Mouse (Mus musculus): ENCODE measurements around the gene Lrrc43. TPM values are rescaled to one million over a fixed set of nuclear protein-coding genes. Genes with fewer than 3 reads are reported as not detected.
"Not testable (repeated sequence)": the region's sequence is repeated elsewhere in the genome, so short reads cannot be mapped to it uniquely, and the experiment has no call there.

Lrrc43 gene
- total RNA-seq (2021), result not detected in 2 replicates
- long read RNA-seq, experiment 1, result 0 reads
- long read RNA-seq, experiment 2, result 0 reads

DNA sequence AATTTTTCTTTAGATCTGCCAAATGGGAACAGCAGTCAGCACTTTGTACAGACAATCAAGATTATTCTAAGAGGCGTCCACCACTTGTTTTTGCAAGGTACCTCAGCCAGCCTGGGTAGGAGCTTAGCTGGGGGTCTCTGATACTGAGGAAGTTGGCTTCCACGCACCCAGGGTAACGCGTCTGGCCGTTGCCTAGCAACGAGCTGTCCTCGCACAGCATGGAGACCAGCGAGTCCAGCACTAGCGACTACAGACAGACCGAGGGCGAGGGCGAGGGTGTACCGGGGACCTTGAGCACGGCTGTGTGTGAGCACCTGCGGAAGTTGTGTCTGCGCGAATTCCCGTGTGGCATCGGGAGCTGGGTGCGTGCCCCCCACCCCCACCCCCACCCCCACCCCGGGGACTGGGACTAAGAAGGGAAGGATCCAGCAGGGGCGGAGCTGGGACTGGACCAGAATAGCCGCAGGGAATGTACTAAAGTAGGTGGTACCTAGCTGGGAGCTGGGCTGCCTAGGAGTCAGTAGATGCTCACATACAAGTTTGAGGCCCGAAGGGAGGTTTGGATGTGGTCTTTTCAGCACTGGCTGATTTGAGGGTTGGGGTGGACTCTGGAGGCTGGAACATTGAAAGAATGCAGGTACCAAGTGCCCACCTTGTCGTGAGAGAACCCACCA, at the start of gene Lrrc43, which contains the start of gene Il31:
Gene Lrrc43 (plus strand): TSS at position 194 of the 674 bp plus-strand sequence.
Gene Il31 (minus strand): TSS at position 378 of the 674 bp plus-strand sequence.
- peak; percentile 19 for DNase-seq

GRCm38 (mm10) chr5:123439312-123439711, 49.8 kb upstream of the Lrrc43 start:
- no peak for DNase-seq

DNA sequence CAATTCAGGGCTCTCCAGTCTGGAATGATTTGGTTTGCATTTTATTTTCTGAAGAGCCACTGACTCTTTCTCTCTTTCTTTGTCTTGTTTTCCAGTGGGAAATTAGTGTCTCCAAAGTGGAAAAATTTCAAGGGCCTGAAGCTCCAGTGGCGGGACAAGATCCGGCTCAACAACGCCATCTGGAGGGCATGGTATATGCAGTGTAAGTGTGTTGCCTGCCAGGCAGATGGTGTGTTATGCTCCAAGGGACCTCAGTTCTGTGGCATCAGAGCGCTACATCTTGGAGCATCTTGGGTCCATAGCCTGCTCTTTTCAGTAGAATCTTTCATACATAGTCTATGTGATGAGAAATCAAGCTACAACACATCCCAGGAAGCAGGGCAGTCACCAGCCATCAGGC, 49.2 kb upstream of the Lrrc43 start:
- peak; percentile 72 for DNase-seq

GRCm38 (mm10) chr5:123440664-123441063, 48.4 kb upstream of the Lrrc43 start:
- DNase-seq, result no peak

GRCm38 (mm10) chr5:123442283-123442682, 46.8 kb upstream of the Lrrc43 start:
- DNase-seq, result no peak

DNA sequence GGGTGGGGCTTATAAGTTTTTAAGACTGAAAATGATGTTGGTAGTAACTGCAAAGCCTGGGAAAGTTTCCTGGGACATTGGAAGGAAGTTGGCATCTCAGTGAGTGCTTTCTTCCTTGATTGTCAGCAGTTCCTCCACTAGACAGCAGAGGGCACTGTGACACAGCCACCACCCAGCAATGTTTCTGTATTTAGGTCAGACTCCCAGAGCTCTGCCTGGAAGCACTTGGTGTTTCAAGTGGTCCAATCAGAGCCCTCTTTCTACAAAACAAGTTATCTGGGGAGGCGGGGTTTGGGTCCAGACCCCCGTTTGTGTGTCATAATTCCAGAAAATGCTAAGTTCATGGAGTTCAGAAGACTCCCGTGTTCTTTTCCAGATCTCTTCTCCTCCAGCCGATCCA, 45.0 kb upstream of the Lrrc43 start:
- DNase-seq, result peak; percentile 79

- no peak for DNase-seq
Observed at GRCm38 (mm10) chr5:123444849-123445334, 44.2 kb upstream of the Lrrc43 start.

DNA sequence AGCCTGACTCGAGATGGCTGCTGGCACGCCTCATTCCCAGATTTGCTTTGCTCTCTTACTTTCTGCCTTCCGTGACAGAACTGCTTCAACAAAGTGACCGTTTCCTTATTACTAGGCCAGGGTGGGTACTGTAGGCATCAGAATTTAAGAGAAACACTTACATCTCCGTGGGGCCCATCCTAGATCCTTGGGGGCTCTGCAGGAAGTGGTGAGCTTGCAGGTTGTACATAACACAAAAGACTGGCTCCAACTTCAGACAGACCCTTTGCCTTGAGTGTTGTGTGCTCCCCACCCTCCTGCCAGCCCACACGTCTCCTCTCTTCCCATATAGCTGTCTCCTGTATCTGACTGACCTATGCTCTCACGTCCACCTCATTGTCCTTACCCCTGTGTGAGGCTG, 37.2 kb upstream of the Lrrc43 start:
- no peak for DNase-seq

- no peak for DNase-seq
Observed at GRCm38 (mm10) chr5:123461420-123461819, 27.7 kb upstream of the Lrrc43 start.

DNA sequence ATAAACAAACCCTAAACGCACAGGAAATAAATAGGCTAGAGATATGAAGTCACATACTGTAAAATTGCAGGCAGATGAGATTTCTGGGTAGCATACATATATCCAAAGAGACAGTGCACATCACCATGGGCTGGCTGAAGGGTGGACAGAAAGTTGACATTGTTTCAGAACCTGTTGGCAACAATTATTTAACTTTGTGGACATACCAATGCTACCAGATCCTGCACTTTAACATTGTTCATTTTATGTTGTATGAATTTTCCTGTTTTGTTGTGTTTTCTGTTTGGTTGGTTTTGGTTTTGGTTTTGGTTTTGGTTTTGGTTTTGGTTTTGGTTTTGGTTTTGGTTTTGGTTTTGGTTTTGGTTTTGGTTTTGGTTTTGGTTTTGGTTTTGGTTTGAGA, 24.5 kb upstream of the Lrrc43 start:
- DNase-seq, result no peak

- DNase-seq, result no peak
Observed at GRCm38 (mm10) chr5:123470784-123471400, 18.2 kb upstream of the Lrrc43 start.

DNA sequence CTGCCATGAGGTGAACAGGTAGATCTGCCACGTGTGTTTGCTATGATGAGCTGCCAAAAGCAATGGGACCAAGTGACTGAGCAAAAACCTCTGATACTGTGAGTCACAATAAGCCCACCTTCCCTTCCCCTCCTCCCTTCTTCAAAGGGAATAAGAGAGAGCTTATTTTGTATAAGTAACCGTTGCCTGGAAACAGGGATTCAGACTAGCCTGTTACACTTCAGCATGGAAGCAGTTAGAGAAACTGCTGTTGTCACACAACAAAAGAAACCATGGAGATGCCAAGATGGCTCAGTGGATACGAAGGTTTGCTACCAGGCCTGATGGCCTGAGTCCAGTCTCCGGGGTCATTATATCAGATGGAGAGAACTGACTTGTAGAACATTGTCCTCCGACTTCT, 15.3 kb upstream of the Lrrc43 start:
- DNase-seq, result no peak

- DNase-seq, result no peak
Observed at GRCm38 (mm10) chr5:123487659-123488395, 1.3 kb upstream of the Lrrc43 start.

GRCm38 (mm10) chr5:123489935-123490334, 830 bp downstream of the Lrrc43 start:
- DNase-seq, result peak; percentile 16

- DNase-seq, result peak; percentile 67
Observed at GRCm38 (mm10) chr5:123499717-123500116, 10.6 kb downstream of the Lrrc43 start.

- DNase-seq, result no peak
Observed at GRCm38 (mm10) chr5:123501973-123502372, 12.9 kb downstream of the Lrrc43 start.

DNA sequence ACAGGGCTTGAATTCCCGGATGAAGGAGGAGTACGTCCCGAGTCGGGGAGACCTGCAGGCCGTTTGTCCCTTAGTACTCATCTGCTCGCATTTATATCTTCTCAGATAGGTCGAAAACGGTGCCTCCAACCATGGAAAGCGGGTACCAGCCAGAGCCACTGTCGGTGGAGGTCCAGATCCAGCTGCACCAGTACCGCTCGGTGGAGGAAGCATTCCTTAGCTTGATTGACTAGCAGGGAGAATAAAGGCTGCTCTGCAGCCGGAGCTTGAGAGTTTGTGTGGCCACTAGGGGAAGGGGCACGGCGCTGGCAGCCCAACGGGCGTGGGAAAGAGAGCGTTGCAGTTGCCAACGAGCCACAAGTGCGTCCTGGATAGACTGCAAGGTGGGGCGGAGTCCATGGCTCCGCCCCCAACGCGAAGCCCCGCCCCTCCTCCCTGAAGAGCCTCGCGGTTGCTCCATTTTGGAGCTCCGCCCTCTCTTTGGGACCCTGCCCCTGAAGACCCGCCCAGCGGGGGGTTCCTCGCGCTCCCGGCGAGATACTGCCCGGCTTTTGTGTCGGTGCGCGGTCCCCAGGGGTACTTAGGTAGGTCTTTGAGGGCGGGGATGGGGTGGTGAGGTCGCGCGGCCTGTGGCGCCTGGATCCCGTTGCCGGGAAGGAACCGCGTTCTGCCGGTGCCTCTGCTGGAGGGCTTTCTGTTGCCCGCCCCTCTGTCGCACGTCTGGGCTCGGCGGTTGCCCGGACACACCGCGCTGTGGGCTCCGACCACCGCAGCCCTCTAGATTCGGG, 19.0 kb downstream of the Lrrc43 start:
- DNase-seq, result peak; percentile 89

DNA sequence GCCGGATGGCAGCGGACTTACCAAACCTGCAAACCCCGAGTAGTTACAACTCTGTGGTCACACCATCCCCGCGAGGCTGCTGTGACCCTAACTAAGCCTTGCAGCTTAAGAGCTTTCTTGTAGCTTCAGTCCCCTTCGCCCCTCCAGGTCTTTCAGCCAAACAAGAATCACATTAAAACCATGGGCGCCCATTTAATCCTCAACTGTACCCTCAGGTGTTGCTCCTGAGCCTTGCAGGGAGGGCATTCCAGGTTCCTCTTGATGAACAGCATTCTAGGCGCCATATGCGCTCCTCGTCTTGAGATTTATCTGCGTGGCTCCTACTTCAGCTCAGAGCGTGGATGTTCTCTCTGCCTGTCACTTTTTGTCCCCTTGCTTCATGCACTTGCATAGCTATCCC, 19.8 kb downstream of the Lrrc43 start:
- DNase-seq, result no peak

- DNase-seq, result peak; percentile 4
Observed at GRCm38 (mm10) chr5:123510160-123510559, 21.1 kb downstream of the Lrrc43 start, which contains the start of gene B3gnt4. B3gnt4 (plus strand) TSS chr5:123510460.

- DNase-seq, result not testable (repeated sequence)
Observed at GRCm38 (mm10) chr5:123511426-123511825, 22.3 kb downstream of the Lrrc43 start.

GRCm38 (mm10) chr5:123512102-123512501, 23.0 kb downstream of the Lrrc43 start:
- no peak for DNase-seq

- no peak for DNase-seq
Observed at GRCm38 (mm10) chr5:123514871-123515270, 25.8 kb downstream of the Lrrc43 start.
